Mouse (Mus musculus) CD4-positive, CD25-positive, alpha-beta regulatory T cell, adult 9 weeks (primary cell): ENCODE measurements around the gene Hoxc6. TPM values are rescaled to one million over a fixed set of nuclear protein-coding genes. Genes with fewer than 3 reads are reported as not detected.

Source experiments
- polyA plus RNA-seq: library from polyadenylated mRNA; unstranded; fragments of 100-300 nt; shearing (Covaris generic); gene quantifications from one replicate; pipeline ENCODE4 v1.2.1, GENCODE M21; 2017

The Hoxc6 gene
- polyA plus RNA-seq, result not detected

DNA sequence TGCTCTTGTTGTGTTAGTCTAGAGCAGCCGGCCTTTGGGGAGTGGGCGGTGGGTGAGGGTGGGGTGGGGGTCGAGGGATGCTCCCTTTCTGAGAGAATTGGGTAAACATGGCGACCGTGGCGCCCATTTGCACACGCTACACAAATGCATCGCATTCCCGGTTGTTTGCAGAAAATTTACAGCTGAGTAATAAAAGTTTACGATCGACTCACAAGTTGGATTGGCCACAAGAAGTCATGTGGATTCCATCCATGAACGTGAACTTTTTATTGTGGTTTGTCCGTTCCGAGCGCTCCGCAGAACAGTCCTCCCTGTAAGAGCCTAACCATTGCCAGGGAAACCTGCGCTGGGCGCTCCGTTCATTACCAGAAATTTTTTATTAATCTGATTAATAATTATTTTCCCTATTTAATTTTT, at the start of gene Hoxc6:
Gene Hoxc6, plus strand, starts transcription at position 319 of the 417 bp plus-strand sequence.

DNA sequence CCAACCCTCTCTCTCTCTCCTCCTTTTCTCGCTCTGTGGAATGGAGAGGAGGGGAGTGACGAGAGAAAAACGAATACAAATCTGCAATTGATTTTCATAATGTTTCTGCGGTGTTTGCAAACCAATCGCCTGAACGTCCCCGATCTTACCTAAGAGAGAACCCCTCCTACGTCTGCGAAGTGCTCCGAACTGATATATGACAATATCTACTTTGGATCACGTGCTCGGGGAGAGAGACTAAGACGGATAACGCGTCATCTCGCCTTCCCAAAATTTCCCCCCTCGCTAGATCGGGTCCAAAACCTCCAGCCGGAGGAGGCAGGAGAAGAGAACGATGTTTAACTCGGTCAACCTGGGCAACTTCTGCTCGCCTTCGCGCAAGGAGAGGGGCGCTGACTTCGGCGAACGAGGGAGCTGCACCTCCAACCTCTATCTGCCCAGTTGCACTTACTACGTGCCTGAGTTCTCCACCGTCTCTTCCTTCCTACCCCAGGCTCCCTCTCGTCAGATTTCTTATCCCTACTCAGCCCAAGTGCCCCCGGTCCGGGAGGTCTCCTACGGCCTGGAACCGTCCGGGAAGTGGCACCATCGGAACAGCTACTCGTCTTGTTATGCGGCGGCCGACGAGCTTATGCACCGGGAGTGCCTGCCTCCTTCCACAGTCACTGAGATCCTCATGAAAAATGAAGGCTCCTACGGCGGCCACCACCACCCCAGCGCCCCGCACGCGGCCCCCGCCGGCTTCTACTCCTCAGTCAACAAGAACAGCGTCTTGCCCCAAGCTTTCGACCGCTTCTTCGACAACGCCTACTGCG, 43.7 kb upstream of the Hoxc6 start, which contains the start of gene Hoxc11:
Gene Hoxc11, plus strand, starts transcription at position 236 of the 815 bp plus-strand sequence.

DNA sequence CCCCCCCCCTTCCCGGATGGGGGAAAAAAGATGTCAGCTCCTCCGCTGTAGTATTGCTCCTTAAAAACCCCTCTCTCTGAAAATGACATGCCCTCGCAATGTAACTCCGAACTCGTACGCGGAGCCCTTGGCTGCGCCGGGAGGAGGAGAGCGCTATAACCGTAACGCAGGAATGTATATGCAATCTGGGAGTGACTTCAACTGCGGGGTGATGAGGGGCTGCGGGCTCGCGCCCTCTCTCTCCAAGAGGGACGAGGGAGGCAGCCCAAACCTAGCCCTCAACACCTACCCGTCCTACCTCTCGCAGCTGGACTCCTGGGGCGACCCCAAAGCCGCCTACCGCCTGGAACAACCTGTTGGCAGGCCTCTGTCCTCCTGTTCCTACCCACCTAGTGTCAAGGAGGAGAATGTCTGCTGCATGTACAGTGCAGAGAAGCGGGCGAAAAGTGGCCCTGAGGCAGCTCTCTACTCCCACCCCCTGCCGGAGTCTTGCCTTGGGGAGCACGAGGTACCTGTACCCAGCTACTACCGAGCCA, 31.2 kb upstream of the Hoxc6 start, which contains the start of gene Hoxc10:
Gene Hoxc10, plus strand, starts transcription at position 21 of the 536 bp plus-strand sequence.

DNA sequence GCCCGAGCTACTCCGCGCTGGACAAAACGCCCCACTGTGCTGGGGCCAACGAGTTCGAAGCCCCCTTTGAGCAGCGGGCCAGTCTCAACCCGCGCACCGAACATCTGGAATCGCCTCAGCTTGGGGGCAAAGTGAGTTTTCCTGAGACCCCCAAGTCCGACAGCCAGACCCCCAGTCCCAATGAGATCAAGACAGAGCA, 30.8 kb upstream of the Hoxc6 start, which contains the start of gene Hoxc5:
Gene Hoxc5, plus strand, starts transcription at position 132 of the 199 bp plus-strand sequence.

DNA sequence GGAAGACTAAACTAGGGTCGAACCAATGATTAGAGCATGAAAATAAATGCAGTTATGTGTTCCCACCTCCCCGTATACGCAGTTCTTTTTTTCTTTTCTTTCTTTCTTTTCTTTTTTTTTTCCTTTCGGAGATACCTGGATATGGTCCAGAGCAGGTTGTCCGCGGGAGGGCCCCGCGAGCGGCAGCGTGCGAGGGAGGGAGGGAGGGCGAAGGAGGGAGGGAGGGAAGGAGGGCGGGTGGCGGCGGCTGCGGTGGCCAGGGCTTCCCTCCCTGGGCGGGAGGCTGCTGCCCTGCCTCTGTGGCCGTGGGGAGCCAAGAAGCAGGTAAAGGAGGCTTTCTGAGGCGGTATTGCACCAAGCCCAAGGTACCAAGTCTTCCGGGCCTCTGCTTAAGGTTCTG, 21.9 kb upstream of the Hoxc6 start, which contains the start of gene Hoxc9:
Gene Hoxc9, plus strand, starts transcription at position 269 of the 400 bp plus-strand sequence.

DNA sequence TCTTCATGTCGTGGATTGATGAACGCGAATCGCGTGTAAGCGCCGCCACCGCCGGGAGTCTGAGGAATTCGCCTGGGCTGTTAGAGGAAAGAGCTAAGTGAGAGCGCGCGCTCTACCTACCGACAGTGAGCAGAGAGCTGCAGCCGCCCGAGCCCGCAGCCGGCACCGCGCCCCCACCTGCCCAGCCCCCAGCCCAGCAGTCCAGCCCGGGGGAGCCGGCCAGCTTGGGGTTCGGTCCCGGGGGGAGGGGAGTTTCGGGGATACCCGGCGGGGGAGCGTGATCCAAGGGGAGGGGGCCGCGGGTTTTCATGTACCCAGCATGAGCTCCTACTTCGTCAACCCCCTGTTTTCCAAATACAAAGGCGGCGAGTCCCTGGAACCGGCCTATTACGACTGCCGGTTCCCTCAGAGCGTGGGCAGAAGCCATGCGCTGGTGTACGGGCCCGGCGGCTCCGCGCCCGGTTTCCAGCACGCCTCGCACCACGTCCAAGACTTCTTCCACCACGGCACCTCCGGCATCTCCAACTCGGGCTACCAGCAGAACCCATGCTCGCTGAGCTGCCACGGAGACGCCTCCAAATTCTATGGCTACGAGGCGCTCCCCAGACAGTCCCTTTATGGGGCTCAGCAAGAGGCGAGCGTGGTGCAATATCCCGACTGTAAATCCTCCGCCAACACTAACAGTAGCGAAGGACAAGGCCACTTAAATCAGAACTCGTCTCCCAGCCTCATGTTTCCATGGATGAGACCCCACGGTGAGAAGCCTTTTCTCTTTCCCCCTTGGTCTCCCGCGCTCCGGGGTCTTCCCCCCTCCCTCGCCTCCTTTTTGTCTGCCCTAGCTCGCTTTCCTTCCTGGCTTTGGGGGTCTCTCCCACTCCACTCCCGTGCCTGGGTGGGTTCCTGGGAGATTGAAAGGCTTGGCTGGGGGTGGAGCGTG, 7.3 kb upstream of the Hoxc6 start, which contains the start of gene Hoxc8:
Gene Hoxc8, plus strand, starts transcription at position 147 of the 937 bp plus-strand sequence.

DNA sequence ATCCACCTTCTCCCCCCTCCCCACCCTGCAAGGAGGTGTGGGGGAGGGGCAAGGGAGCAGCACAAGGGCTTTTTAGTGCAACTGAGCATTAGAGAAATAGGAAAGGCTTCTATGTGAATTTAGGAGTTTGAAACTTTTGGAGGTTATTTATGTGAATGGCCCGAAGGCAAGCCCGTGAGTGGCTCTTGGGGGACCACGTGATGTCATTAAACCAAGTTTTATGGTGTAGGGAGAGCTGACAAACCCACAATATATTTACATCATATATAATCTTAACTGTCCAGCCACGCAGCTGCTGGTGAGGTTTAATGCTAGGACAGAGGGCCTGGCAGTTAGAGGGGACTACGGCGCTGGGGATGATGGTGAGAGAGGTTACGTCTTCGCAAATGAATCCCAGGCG, 20.6 kb downstream of the Hoxc6 start, which contains the start of gene Hoxc4:
Gene Hoxc4, plus strand, starts transcription at position 299 of the 400 bp plus-strand sequence.

Other genes starting within 250 kb of the Hoxc6 start
- gene Hoxc13, start 77.2 kb upstream of the Hoxc6 start, polyA plus RNA-seq, result not detected
- gene Hoxc12, start 61.5 kb upstream of the Hoxc6 start, polyA plus RNA-seq, result not detected
- gene Hoxc11, start 43.8 kb upstream of the Hoxc6 start, polyA plus RNA-seq, result not detected
- not detected for gene Hoxc10, start 31.5 kb upstream of the Hoxc6 start, polyA plus RNA-seq
- gene Hoxc5, start 30.8 kb upstream of the Hoxc6 start, polyA plus RNA-seq, result not detected
- gene Hoxc9, start 21.8 kb upstream of the Hoxc6 start, polyA plus RNA-seq, result not detected
- 0.15 TPM for gene Hoxc8, start 7.7 kb upstream of the Hoxc6 start, polyA plus RNA-seq
- gene Hoxc4, start 20.7 kb downstream of the Hoxc6 start, polyA plus RNA-seq, result not detected
- gene Smug1, start 168.8 kb downstream of the Hoxc6 start, polyA plus RNA-seq, result 13.4 TPM
- 16.3 TPM for gene Cbx5, start 241.6 kb downstream of the Hoxc6 start, polyA plus RNA-seq
- 171 TPM for gene Hnrnpa1, start 242.2 kb downstream of the Hoxc6 start, polyA plus RNA-seq